Mouse (Mus musculus) C2C12 (cell line): ENCODE measurements at regions not wholly inside any gene's neighbourhood (a gene's known extent, or its start where the extent isn't known, plus 50 kb on each side); places are given as distances from the start of the nearest gene placed in this dataset.

ENCODE experiments used
- H3K27me3 ChIP-seq: one replicate; pipeline ENCODE4 v1.6.1; 2011; ENCODE audit not compliant: control insufficient read depth, insufficient read depth, insufficient read length
- H3K36me3 ChIP-seq: one replicate; pipeline ENCODE4 v1.6.1; 2011; ENCODE audit not compliant: control insufficient read depth, insufficient read depth
- H3K4me3 ChIP-seq: one replicate; pipeline ENCODE4 v1.5.1; 2011; ENCODE audit warnings: mild to moderate bottlenecking, control low read depth; ENCODE audit not compliant: poor library complexity, insufficient read depth, severe bottlenecking
- H3K79me2 ChIP-seq: one replicate; pipeline ENCODE4 v1.6.1; 2011; ENCODE audit not compliant: control insufficient read depth, insufficient read depth
- H3K79me3 ChIP-seq: one replicate; pipeline ENCODE4 v1.6.1; 2011; ENCODE audit warnings: low read depth, control low read depth
- H3ac ChIP-seq: one replicate; pipeline ENCODE3; 2011; ENCODE audit warnings: low read depth; ENCODE audit not compliant: control insufficient read depth, insufficient read length
- CEBPB ChIP-seq: IDR thresholded peaks from one replicate; pipeline ENCODE4 v1.6.1; 2011; ENCODE audit warnings: low read depth, mild to moderate bottlenecking, control low read depth, moderate library complexity
- CTCF ChIP-seq: IDR thresholded peaks from one replicate; pipeline ENCODE4 v1.5.1; 2011; ENCODE audit not compliant: control insufficient read depth, insufficient read depth, insufficient read length
- FOSL1 ChIP-seq: IDR thresholded peaks from one replicate; pipeline ENCODE4 v1.8.0; 2011; ENCODE audit warnings: mild to moderate bottlenecking, low read length; ENCODE audit not compliant: poor library complexity, insufficient read depth, severe bottlenecking
- MAX ChIP-seq: IDR thresholded peaks from one replicate; pipeline ENCODE4 v1.6.1; 2011; ENCODE audit warnings: mild to moderate bottlenecking, control low read depth
- MYOD1 ChIP-seq: IDR thresholded peaks from one replicate; pipeline ENCODE4 v1.6.1; 2011; ENCODE audit warnings: low read depth; ENCODE audit not compliant: control insufficient read depth, insufficient read length
- MYOG ChIP-seq: IDR thresholded peaks from one replicate; pipeline ENCODE4 v1.6.1; 2011; ENCODE audit not compliant: control insufficient read depth, insufficient read length; ENCODE audit errors: extremely low read depth
- USF1 ChIP-seq: IDR thresholded peaks from one replicate; pipeline ENCODE4 v1.6.1; 2011; ENCODE audit warnings: low read depth, mild to moderate bottlenecking, control low read depth, moderate library complexity

DNA sequence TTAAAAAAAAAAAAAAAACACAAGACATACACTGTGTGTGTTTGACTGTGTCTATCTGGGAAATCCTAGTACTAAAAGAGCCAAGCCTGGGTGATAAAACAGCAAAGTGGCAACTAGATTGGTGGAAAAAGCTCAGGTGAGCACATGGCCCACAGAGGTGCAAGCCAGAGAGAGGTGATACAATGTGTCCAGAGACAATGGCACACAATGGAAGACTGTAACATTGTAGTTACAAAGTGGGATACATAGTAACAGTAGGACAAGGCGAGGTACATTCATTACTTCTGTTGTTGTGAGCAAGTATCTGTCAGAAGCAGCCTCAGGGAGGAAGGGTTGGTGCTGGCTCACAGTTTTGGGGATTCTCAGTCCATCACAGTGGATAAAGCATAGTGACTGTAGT is 61.7 kb upstream of the Ssx2ip start:
- no peak for TF ChIP-seq CTCF
- no peak for TF ChIP-seq USF1
- no peak for TF ChIP-seq FOSL1
- TF ChIP-seq CEBPB: no peak
- no peak for TF ChIP-seq MYOD1
- no peak for TF ChIP-seq MAX
- TF ChIP-seq MYOG: no peak
- no peaks in the 10 kb centered on the region for H3K36me3 ChIP-seq
- H3K27me3 ChIP-seq: no peaks in the 10 kb centered on the region
- no peaks in the 10 kb centered on the region for H3K79me2 ChIP-seq
- H3K4me3 ChIP-seq: no peak overlapping the region
- H3K79me3 ChIP-seq: no peaks in the 10 kb centered on the region
- H3ac ChIP-seq: no peak overlapping the region

DNA sequence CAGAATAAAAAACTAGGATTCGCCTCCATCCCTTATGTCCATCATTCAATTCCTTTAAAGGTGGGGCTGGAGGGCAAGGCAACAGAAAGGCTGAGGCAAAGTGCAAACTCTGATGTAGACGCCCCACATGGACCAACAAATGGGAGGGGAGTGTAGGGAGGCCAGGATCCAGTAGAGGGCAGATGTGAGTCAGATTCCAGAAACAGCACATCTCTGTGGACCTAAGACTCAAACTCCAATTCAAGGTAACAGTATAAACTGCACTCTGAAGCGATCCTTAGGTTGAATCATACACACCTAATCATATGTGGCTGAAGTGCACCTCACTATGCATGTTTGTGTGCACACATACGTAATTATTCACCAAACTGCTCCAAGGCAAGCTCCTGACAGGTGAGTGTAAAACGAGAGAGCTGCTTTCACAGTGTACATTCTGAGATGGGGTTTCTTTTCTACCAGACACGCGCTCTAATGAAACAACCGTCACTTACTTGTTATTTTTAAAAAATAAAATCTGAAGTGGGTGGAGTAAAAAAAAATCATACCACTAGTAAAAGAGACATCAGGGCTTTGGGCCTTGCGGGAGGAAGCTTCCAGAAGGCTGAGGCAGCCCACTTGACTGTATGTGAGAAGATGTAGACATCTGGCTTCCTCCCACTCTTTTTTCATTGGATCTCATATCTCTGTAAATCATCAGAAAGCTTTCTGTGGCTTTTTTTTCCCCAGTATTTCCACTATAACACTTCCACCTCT is 60.6 kb upstream of the Ssx2ip start:
- Histone ChIP-seq H3K36me3 (no peaks in the 10 kb centered on the region), H3K27me3 (no peaks in the 10 kb centered on the region), H3K79me3 (no peaks in the 10 kb centered on the region), H3K79me2 (no peaks in the 10 kb centered on the region), H3ac (no peak overlapping the region), H3K4me3 (no peak overlapping the region)
- TF ChIP-seq CTCF (peak; percentile 45), FOSL1 (no peak), USF1 (no peak), MYOD1 (no peak), CEBPB (no peak), MYOG (no peak), MAX (no peak)

GRCm38 (mm10) chr3:146344402-146345025 is 59.9 kb upstream of the Ssx2ip start:
- TF ChIP-seq MAX: no peak
- TF ChIP-seq CEBPB: no peak
- TF ChIP-seq USF1: no peak
- TF ChIP-seq MYOG: no peak
- no peak for TF ChIP-seq CTCF
- TF ChIP-seq FOSL1: no peak
- TF ChIP-seq MYOD1: no peak
- Histone ChIP-seq H3K27me3 (no peaks in the 10 kb centered on the region), H3K36me3 (no peaks in the 10 kb centered on the region)

GRCm38 (mm10) chr3:146345308-146345780 is 59.1 kb upstream of the Ssx2ip start:
- Histone ChIP-seq H3K36me3 (no peaks in the 10 kb centered on the region), H3K4me3 (no peak overlapping the region), H3ac (no peak overlapping the region), H3K79me2 (no peaks in the 10 kb centered on the region), H3K79me3 (no peaks in the 10 kb centered on the region), H3K27me3 (no peaks in the 10 kb centered on the region)
- no peak for TF ChIP-seq MAX
- peak; percentile 74 for TF ChIP-seq CTCF

More at GRCm38 (mm10) chr3:146344402-146345025, 59.9 kb upstream of the Ssx2ip start:
- no peaks in the 10 kb centered on the region for H3K79me2 ChIP-seq
- no peak overlapping the region for H3ac ChIP-seq
- H3K4me3 ChIP-seq: no peak overlapping the region
- H3K79me3 ChIP-seq: no peaks in the 10 kb centered on the region

- Histone ChIP-seq H3K79me2 (no peaks in the 10 kb centered on the region), H3K79me3 (no peaks in the 10 kb centered on the region), H3K36me3 (no peaks in the 10 kb centered on the region), H3K4me3 (no peak overlapping the region), H3ac (no peak overlapping the region), H3K27me3 (no peaks in the 10 kb centered on the region)
- no peak for TF ChIP-seq MAX
- no peak for TF ChIP-seq MYOD1
- TF ChIP-seq FOSL1: no peak
- TF ChIP-seq USF1: no peak
- no peak for TF ChIP-seq CTCF
- TF ChIP-seq CEBPB: no peak
- TF ChIP-seq MYOG: no peak
Observed at GRCm38 (mm10) chr3:146345946-146346345, 58.5 kb upstream of the Ssx2ip start.
